Mouse (Mus musculus): ENCODE data around the gene Tph2.

Tph2 gene

DNA sequence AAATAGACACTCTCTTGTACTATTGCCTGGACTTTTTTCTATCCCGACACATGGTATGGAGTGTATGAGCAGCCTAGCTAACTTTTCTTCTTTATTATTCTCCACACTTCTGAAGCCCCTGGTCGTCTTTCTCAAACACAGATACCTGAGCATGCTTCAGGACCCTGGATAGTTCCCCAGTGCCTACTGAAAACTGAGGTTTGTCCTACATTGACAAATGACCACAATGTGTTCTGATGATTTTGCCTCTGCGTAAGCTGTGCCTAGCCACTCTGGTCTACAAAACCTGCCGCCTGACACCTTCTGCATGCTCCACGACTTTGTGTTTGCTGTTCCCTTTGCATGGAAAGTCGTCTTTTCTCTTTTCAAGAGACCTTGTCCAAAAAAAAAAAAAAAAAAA lies 41.2 kb downstream of the Tph2 start:
- no peak for DNase-seq (ENCODE audit: low read depth in 2 of 2, low spot score in 2 of 2)

GRCm38 (mm10) chr10:115137016-115137415 lies 47.8 kb downstream of the Tph2 start:
- no peak for DNase-seq (ENCODE audit: low read depth in 2 of 2, low spot score in 2 of 2)

- DNase-seq (ENCODE audit: low read depth in 2 of 2, low spot score in 2 of 2): no peak
These were observed 56.9 kb downstream of the Tph2 start for GRCm38 (mm10) chr10:115127907-115128306.

GRCm38 (mm10) chr10:115125550-115125949 lies 59.3 kb downstream of the Tph2 start:
- DNase-seq (ENCODE audit: low read depth in 2 of 2, low spot score in 2 of 2): no peak

- DNase-seq (ENCODE audit: low read depth in 2 of 2, low spot score in 2 of 2): no peak
These were observed 59.8 kb downstream of the Tph2 start for GRCm38 (mm10) chr10:115125027-115125426.

GRCm38 (mm10) chr10:115107666-115108540 lies 76.9 kb downstream of the Tph2 start:
- no peak for DNase-seq (ENCODE audit: low read depth in 2 of 2, low spot score in 2 of 2)

DNA sequence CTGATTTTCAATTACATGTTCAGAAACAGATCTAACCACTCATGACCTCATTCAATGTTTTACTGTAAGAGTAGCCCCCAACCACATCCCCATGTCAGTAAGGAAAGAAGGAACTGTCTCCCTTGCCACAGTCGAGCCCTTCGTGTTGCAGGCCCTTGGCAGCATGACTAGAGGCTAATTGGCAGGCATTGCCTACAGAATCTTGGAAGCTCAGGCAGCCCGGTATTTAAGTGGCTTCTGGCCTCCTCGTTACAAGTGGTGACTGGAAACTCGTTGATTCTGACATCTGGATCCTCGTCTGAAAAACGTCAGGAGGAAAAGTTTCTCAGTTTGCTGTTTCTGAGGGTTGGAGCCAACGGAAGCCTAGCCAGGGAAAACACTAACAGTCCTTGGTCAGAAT lies 80.6 kb downstream of the Tph2 start:
- DNase-seq (ENCODE audit: low read depth in 2 of 2, low spot score in 2 of 2): no peak

GRCm38 (mm10) chr10:115099890-115100580 lies 84.8 kb downstream of the Tph2 start:
- no peak for DNase-seq (ENCODE audit: low read depth in 2 of 2, low spot score in 2 of 2)

DNA sequence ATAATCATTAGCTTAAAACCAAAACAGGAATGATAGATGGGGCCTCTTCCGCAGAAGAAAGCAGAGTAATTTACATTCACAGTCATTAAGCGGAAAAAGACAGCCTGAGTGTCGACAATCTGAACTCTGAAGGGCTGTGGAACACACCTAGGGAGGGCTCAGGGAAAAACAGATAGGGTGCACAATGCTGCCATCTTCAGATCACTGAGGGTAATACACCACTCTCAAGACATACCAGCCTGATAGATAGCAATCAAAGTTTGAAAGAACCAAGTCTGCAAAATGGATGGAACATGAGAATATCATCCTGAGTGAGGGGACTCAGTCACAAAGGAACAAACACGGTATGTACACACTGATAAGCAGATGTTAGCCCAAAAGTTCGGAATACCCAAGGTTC lies 87.7 kb downstream of the Tph2 start:
- no peak for DNase-seq (ENCODE audit: low read depth in 2 of 2, low spot score in 2 of 2)

GRCm38 (mm10) chr10:115096191-115096590 lies 88.6 kb downstream of the Tph2 start:
- no peak for DNase-seq (ENCODE audit: low read depth in 2 of 2, low spot score in 2 of 2)

DNA sequence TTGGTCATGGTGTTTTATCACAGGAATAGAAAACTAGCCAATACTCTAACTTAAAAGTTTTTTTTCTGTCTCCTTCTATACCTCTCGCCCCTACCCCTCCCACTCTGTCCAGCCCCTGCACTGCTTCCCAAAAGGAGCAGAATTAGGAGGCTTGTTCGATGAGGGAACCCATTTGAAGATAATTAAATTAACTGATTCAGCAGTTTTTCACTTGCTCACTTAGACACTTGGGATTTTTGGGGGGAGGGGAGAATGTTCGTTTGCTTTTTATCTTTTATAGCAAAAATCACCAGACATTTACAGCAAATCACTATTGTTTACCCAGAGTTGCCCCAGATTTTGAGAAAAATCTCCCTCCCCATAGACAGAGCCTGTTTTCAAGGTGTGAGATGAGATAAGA lies 106.6 kb downstream of the Tph2 start:
- no peak for DNase-seq (ENCODE audit: low read depth in 2 of 2, low spot score in 2 of 2)

GRCm38 (mm10) chr10:115069123-115069911 lies 115.5 kb downstream of the Tph2 start:
- DNase-seq (ENCODE audit: low read depth in 2 of 2, low spot score in 2 of 2): no peak

DNA sequence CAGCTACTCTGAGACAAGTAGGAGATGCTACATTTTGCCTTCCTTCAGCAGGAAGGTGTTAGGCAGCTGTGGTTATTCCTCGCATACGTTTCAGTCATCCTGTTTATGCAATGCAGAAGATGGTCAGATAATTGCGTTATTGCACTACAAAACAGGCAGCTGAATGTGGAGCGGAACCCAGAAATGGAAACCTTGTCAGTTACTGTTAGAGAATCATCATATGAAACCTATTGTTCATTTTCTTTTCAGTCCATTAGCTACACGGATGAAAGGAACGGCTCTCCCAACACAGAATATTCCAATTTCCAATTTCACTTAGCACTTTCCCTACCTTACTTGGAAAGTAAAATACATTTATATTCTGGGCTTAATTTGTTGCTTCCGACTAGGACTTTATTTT lies 120.9 kb downstream of the Tph2 start:
- no peak for DNase-seq (ENCODE audit: low read depth in 2 of 2, low spot score in 2 of 2)

DNA sequence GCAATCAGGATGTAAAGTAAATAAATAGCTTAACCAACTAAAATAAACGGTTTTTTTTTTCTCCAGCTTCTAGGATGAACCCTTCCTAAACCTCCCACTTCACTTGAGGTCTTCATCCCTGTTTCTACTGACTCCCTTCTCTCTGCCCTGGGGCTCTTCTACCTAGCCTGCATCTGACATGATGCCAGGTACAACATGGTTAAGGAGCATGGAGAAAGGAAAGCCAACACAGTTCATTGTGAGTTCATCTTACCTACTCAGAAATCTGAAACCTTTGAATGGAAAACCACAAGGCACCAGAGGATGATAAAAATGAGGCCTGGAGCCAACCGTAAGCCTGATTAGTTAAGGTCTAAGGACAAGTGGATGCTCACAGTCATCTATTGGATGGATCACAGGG lies 123.3 kb downstream of the Tph2 start:
- no peak for DNase-seq (ENCODE audit: low read depth in 2 of 2, low spot score in 2 of 2)

DNA sequence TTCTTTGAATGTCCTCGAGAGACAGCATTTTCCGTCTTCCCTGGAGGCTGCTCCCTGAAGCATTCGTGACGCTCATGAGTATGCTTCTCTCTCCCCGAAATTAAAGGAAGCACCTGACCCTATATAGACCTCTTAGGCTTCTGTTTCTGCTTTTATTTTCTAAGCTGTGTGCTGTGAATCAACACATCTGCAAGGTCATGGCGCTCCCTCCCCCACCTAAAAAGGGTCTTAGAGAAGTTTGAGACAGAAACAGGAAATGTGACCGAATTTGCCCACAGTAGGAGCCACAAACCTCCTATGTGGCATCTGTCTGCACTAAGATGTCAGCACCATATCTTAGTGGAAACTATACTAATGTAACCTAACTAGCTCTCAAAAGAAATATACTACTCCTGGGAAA lies 124.1 kb downstream of the Tph2 start:
- DNase-seq (ENCODE audit: low read depth in 2 of 2, low spot score in 2 of 2): no peak

DNA sequence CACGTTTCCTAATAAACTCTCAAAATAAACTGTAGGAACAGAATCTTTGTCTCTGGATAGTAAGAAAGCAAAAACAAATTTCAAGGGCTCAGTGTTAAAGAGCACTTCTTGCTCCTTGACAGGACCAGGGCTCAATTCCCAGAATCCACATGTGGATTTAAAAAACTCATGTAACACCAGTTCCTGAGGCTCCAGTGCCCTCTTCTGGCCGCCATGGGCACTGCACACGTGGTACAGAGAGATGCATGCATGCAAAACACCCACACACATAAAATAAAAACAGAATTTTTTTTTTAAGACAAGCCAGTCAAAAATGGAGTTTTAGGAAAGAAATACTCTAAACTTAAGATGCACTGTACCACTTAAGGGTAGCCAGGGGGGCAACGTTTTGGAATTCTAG lies 133.2 kb downstream of the Tph2 start:
- DNase-seq (ENCODE audit: low read depth in 2 of 2, low spot score in 2 of 2): no peak

DNA sequence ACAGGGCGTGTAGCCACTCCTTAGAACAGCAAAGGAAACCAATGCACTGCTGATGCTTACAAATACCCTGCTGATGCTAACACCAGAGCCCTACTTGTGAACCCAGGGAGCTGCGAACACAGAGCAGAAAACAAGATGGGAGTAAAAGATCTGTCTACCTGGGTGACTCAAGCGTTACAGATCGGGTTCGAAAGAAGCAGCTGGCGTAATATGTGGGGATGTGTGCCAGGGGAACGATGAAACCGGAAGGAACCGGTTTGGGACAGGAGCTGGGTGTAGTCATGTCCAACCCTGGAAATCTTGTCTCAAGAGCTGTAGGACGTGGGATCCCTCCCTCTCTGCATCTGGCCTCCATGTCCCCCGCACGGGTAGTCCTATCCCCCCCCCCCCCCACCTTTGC lies 134.1 kb downstream of the Tph2 start:
- no peak for DNase-seq (ENCODE audit: low read depth in 2 of 2, low spot score in 2 of 2)

GRCm38 (mm10) chr10:115050178-115050577 lies 134.6 kb downstream of the Tph2 start:
- DNase-seq (ENCODE audit: low read depth in 2 of 2, low spot score in 2 of 2): no peak

- DNase-seq (ENCODE audit: low read depth in 2 of 2, low spot score in 2 of 2): no peak
These were observed 136.3 kb downstream of the Tph2 start for GRCm38 (mm10) chr10:115048565-115048964.

DNA sequence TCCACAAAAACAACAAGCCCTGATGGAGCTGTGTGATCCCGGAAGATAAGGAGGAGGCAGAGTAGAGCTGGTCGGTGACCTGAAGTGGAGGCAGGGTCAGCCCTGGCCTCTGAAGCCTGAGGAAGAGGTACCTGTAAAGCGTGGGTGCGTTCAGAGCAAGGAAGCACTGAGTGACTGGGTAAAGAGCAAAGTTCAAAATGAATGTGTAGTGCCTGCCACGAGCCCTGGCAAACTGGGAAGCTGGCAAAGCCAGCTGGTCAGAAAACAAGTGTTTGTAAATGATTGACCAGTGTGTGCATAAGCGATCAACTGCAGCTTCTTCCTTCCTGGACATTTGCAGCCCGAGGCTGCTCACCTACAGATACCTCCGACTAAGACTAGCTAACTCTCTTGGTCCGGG lies 149.1 kb downstream of the Tph2 start:
- DNase-seq (ENCODE audit: low read depth in 2 of 2, low spot score in 2 of 2): no peak

Measured in CD8-positive naive resting alpha-beta T cell, adult 2 months (primary cell).